In the genomic region with DNA sequence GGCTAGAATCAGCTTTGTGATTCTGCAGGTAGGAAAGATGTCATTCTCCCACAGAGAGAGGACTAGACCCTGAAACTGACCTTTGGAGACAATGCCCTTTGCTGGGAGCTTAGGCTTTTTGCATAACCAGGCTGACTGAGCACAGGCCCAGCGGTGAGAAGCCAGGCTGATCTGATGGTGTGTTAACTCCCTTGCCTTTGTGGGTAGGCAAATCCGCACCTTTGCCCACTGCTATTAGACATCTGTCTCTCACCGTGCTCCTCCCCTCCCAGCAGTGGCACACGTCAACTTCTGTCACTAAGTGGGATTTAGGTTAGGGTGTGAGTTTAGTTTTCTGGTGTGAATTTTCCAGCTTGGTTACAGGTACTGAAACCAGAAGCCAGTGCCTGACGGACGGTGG, we compare ENCODE assay signal across 24 mouse cellular contexts.
DNase-seq lines count a peak whose midpoint lies in the region; ATAC-seq and TF ChIP-seq lines count a peak whose summit lies in the region.
"Had no signal": no experiment of that assay in that cellular context is flagged by ENCODE, and none has a peak within 500 bp of the region (broad histone marks: within the 10 kb centered on the region; RNA-seq: fewer than 3 reads in every experiment).

No protein-coding gene starts in this region.

- no peak for TF ChIP-seq CTCF in kidney, adult 2 months (conservative IDR thresholded peaks at IDR 0.05; ENCODE audit: insufficient read depth, insufficient read length, low read depth, low read length)

- H3K36me3 ChIP-seq in kidney, adult 2 months (ENCODE audit: control insufficient read depth, insufficient read depth, low read length), result no peaks in the 10 kb centered on the region
- no peaks in the 10 kb centered on the region for H3K36me3 ChIP-seq in embryonic facial prominence, embryonic 10.5 days (replicated peaks)
- H3K36me3 ChIP-seq: forebrain, embryonic 10.5 days had no signal

- WGBS in kidney, adult 2 months, result 81% methylated on average over 6 of the region's 6 CpGs
- WGBS in embryonic facial prominence, embryonic 10.5 days, result 81% methylated on average over 6 of the region's 6 CpGs

- no peak overlapping the region for H3K27ac ChIP-seq in kidney, adult 2 months (ENCODE audit: insufficient read depth, low read depth, low read length)
- H3K27ac ChIP-seq in embryonic facial prominence, embryonic 10.5 days (replicated peaks), result peak overlapping the region; percentile 15; the same call in 1 of the 2 replicates
- H3K27ac ChIP-seq: forebrain, embryonic 10.5 days; forebrain, embryonic 13.5 days; gastrocnemius, adult 2 months; hindbrain, embryonic 14.5 days; hindbrain, postnatal 0 days had no signal

- ATAC-seq in megakaryocyte-erythroid progenitor cell, adult 5-6 weeks (replicated peaks; ENCODE audit: low FRiP score, low TSS enrichment, poor library complexity, severe bottlenecking), result no peak
- ATAC-seq: activated CD4-positive, CD25-positive, alpha-beta regulatory T cell, adult 4 months; CD4-positive, CD25-positive, alpha-beta regulatory T cell, adult 4 months; forebrain, embryonic 13.5 days; forebrain, embryonic 16.5 days; hindbrain, postnatal 0 days; inflammation-experienced regulatory T-cells, adult 6 months had no signal

- no peak for TF ChIP-seq POLR2A in kidney, adult 2 months (IDR thresholded peaks at IDR 0.05; ENCODE audit: low read depth, low read length)

- no peaks in the 10 kb centered on the region for H3K9me3 ChIP-seq in embryonic facial prominence, embryonic 10.5 days

- H3K27me3 ChIP-seq in kidney, adult 2 months (replicated peaks; ENCODE audit: control insufficient read depth, insufficient read depth, low read length), result no peaks in the 10 kb centered on the region
- H3K27me3 ChIP-seq in embryonic facial prominence, embryonic 10.5 days (replicated peaks; ENCODE audit: low read depth, poor library complexity, severe bottlenecking), result no peaks in the 10 kb centered on the region; the same call in 1 of the 2 replicates
- H3K27me3 ChIP-seq: forebrain, embryonic 13.5 days had no signal

- H3K4me3 ChIP-seq in kidney, adult 2 months (ENCODE audit: insufficient read depth, low read depth, low read length), result no peak overlapping the region
- no peak overlapping the region for H3K4me3 ChIP-seq in embryonic facial prominence, embryonic 10.5 days
- H3K4me3 ChIP-seq: forebrain, embryonic 10.5 days; forebrain, embryonic 13.5 days; gastrocnemius, adult 2 months had no signal

- DNase-seq in kidney, adult 2 months, result peak; percentile 38
- no peak for DNase-seq in kidney, adult 9 months
- DNase-seq in A20 (ENCODE audit: low read depth, low spot score), result peak; percentile 65
- DNase-seq in embryonic facial prominence, embryonic 10.5 days (ENCODE audit: low spot score), result no peak
- DNase-seq in thymus, postnatal 14 days, result no peak
- DNase-seq: adrenal gland, adult 8-10 months; adrenal gland, postnatal 25 days; cerebellum, adult 11-12 months; cerebellum, adult 8-10 months; cerebellum, postnatal 10 days; cerebellum, postnatal 36 days; embryo, embryonic 11 days; gastrocnemius, adult 2 months; gastrocnemius, postnatal 14 days; heart, adult 11 months had no signal

- peaks cover 30% of the 10 kb centered on the region for H3K4me1 ChIP-seq in kidney, adult 2 months (ENCODE audit: control insufficient read depth, insufficient read depth, low read length)
- peaks cover 47% of the 10 kb centered on the region for H3K4me1 ChIP-seq in embryonic facial prominence, embryonic 10.5 days
- H3K4me1 ChIP-seq: forebrain, embryonic 13.5 days had no signal

Comparison
In these comparisons a context has a peak if more than half of its experiments do, and no peak if none do; other contexts are left out.
1. DNase-seq: peak in kidney, adult 2 months (single experiment) and A20 (single experiment); none in kidney, adult 9 months (single experiment), embryonic facial prominence, embryonic 10.5 days (single experiment) and thymus, postnatal 14 days (single experiment).